Mouse (Mus musculus): ENCODE measurements around the gene Olfr1369-ps1. TPM values are rescaled to one million over a fixed set of nuclear protein-coding genes. Genes with fewer than 3 reads are reported as not detected.

The Olfr1369-ps1 gene
- total and polyA plus RNA-seq, 3 experiments = 0.13 TPM; not detected in 2

DNA sequence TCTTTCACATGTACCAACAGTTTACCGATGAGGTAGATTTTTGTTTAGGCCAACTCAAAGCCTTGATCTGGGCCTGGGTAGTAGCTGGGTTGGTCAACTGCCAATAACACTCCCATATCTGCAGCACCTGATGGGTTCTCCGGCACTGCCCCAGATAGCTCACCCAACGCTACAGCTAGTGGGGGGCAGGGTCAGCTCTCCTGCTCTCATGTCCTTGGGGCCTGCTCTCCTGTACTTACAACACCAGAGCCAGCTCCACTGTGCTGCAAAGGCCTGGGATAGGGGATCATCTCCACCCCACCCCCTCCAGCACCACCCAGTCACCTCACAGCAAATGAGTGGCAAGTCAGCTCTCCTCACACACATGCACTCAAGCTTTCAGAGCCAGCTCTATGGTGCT is 1.5 kb upstream of the Olfr1369-ps1 start:
- H3K4me3 ChIP-seq (replicated peaks in 1 of 3; ENCODE audit: low read depth in 2 of 3, low read length in 2 of 3, poor library complexity in 1 of 3) = no peak overlapping the region
- H3K9ac ChIP-seq (ENCODE audit: insufficient read depth, low read depth) = no peak overlapping the region
- no peak overlapping the region for H3K27ac ChIP-seq (ENCODE audit: insufficient read depth, low read depth)
- no peaks in the 10 kb centered on the region for H3K4me1 ChIP-seq (ENCODE audit: control insufficient read depth in 1 of 2, insufficient read depth in 2 of 2)
- TF ChIP-seq EP300 (IDR thresholded peaks at IDR 0.05; ENCODE audit: low read length) (no peak), POLR2A (IDR thresholded peaks at IDR 0.05; ENCODE audit: low read depth, low read length) (no peak), ZMIZ1 (IDR thresholded peaks at IDR 0.05; ENCODE audit: low read depth, low read length) (no peak), USF2 (conservative IDR thresholded peaks at IDR 0.05; ENCODE audit: low read depth, low read length) (no peak), ELF1 (IDR thresholded peaks at IDR 0.05; ENCODE audit: low read depth, low read length) (no peak), TCF12 (IDR thresholded peaks at IDR 0.05; ENCODE audit: low read depth, low read length) (no peak)
- in situ Hi-C loops (cut with MboI; ENCODE audit: low pct_ligation_motif_present, low pct_unique_long_range_greater_than_20kb, low sequenced_read_pairs) (no loop called here), dilution Hi-C loops (cut with MboI; ENCODE audit: extremely low pct_ligation_motif_present, extremely low pct_unique_long_range_greater_than_20kb, low sequenced_read_pairs) (no loop called here)
- no peak overlapping the region for H3K4me2 ChIP-seq (ENCODE audit: insufficient read depth, low read depth, poor library complexity, severe bottlenecking)
- no peak for DNase-seq (ENCODE audit: extremely low read depth)
- H3K9me3 ChIP-seq (replicated peaks; ENCODE audit: low read length) = no peaks in the 10 kb centered on the region
- no peaks in the 10 kb centered on the region for H3K79me2 ChIP-seq (replicated peaks; ENCODE audit: control insufficient read depth, extremely low read depth, insufficient read depth, poor library complexity, severe bottlenecking)
- H3K36me3 ChIP-seq (replicated peaks in 1 of 2; ENCODE audit: control insufficient read depth in 1 of 2, insufficient read depth in 1 of 2, low read length in 1 of 2) = no peaks in the 10 kb centered on the region
- no peaks in the 10 kb centered on the region for H3K27me3 ChIP-seq (replicated peaks)

GRCm38 (mm10) chr13:21110441-21110840 is 842 bp upstream of the Olfr1369-ps1 start:
- H3K27me3 ChIP-seq (replicated peaks) = no peaks in the 10 kb centered on the region
- H3K4me2 ChIP-seq (ENCODE audit: insufficient read depth, low read depth, poor library complexity, severe bottlenecking) = no peak overlapping the region
- H3K27ac ChIP-seq (ENCODE audit: insufficient read depth, low read depth) = no peak overlapping the region
- TF ChIP-seq CHD1 (IDR thresholded peaks at IDR 0.05; ENCODE audit: low read depth, low read length) (no peak), POLR2AphosphoS2 (IDR thresholded peaks at IDR 0.05; ENCODE audit: low read depth, low read length) (no peak), UBTF (IDR thresholded peaks at IDR 0.05; ENCODE audit: low read depth, low read length) (no peak), ELF1 (IDR thresholded peaks at IDR 0.05; ENCODE audit: low read depth, low read length) (no peak), CHD2 (IDR thresholded peaks at IDR 0.05; ENCODE audit: low read length) (no peak), TCF12 (IDR thresholded peaks at IDR 0.05; ENCODE audit: low read depth, low read length) (no peak), ETS1 (conservative IDR thresholded peaks at IDR 0.05; ENCODE audit: low read depth, low read length) (no peak), ZC3H11A (IDR thresholded peaks at IDR 0.05; ENCODE audit: low read depth, low read length) (no peak), EP300 (IDR thresholded peaks at IDR 0.05; ENCODE audit: low read length) (no peak), HCFC1 (IDR thresholded peaks at IDR 0.05; ENCODE audit: low read depth, low read length) (no peak), GABPA (IDR thresholded peaks at IDR 0.05; ENCODE audit: insufficient replicate concordance, low read depth, low read length) (no peak)
- H3K9ac ChIP-seq (ENCODE audit: insufficient read depth, low read depth) = no peak overlapping the region
- in situ Hi-C loops (cut with MboI; ENCODE audit: low pct_ligation_motif_present, low pct_unique_long_range_greater_than_20kb, low sequenced_read_pairs) = no loop called here
- H3K9me3 ChIP-seq (replicated peaks; ENCODE audit: low read length) = no peaks in the 10 kb centered on the region
- H3K4me1 ChIP-seq (ENCODE audit: control insufficient read depth in 1 of 2, insufficient read depth in 2 of 2) = no peaks in the 10 kb centered on the region
- no peaks in the 10 kb centered on the region for H3K36me3 ChIP-seq (replicated peaks in 1 of 2; ENCODE audit: control insufficient read depth in 1 of 2, insufficient read depth in 1 of 2, low read length in 1 of 2)
- DNase-seq (ENCODE audit: extremely low read depth) = no peak
- no peaks in the 10 kb centered on the region for H3K79me2 ChIP-seq (replicated peaks; ENCODE audit: control insufficient read depth, extremely low read depth, insufficient read depth, poor library complexity, severe bottlenecking)
- dilution Hi-C loops (cut with MboI; ENCODE audit: extremely low pct_ligation_motif_present, extremely low pct_unique_long_range_greater_than_20kb, low sequenced_read_pairs) = no loop called here
- H3K4me3 ChIP-seq (replicated peaks in 1 of 3; ENCODE audit: low read depth in 2 of 3, low read length in 2 of 3, poor library complexity in 1 of 3) = no peak overlapping the region

GRCm38 (mm10) chr13:21114121-21114520 is 2.8 kb downstream of the Olfr1369-ps1 start:
- Histone ChIP-seq H3K4me1 (ENCODE audit: control insufficient read depth in 1 of 2, insufficient read depth in 2 of 2) (no peaks in the 10 kb centered on the region), H3K27ac (ENCODE audit: insufficient read depth, low read depth) (no peak overlapping the region), H3K4me3 (replicated peaks in 1 of 3; ENCODE audit: low read depth in 2 of 3, low read length in 2 of 3, poor library complexity in 1 of 3) (no peak overlapping the region), H3K79me2 (replicated peaks; ENCODE audit: control insufficient read depth, extremely low read depth, insufficient read depth, poor library complexity, severe bottlenecking) (no peaks in the 10 kb centered on the region), H3K9ac (ENCODE audit: insufficient read depth, low read depth) (no peak overlapping the region), H3K27me3 (replicated peaks) (no peaks in the 10 kb centered on the region), H3K36me3 (replicated peaks in 1 of 2; ENCODE audit: control insufficient read depth in 1 of 2, insufficient read depth in 1 of 2, low read length in 1 of 2) (no peaks in the 10 kb centered on the region), H3K9me3 (replicated peaks; ENCODE audit: low read length) (no peaks in the 10 kb centered on the region), H3K4me2 (ENCODE audit: insufficient read depth, low read depth, poor library complexity, severe bottlenecking) (no peak overlapping the region)
- in situ Hi-C loops (cut with MboI; ENCODE audit: low pct_ligation_motif_present, low pct_unique_long_range_greater_than_20kb, low sequenced_read_pairs) (no loop called here), dilution Hi-C loops (cut with MboI; ENCODE audit: extremely low pct_ligation_motif_present, extremely low pct_unique_long_range_greater_than_20kb, low sequenced_read_pairs) (no loop called here)
- TF ChIP-seq USF1 (IDR thresholded peaks at IDR 0.05; ENCODE audit: low read depth, low read length) (no peak), CHD2 (IDR thresholded peaks at IDR 0.05; ENCODE audit: low read length) (no peak), POLR2AphosphoS2 (IDR thresholded peaks at IDR 0.05; ENCODE audit: low read depth, low read length) (no peak), TBP (conservative IDR thresholded peaks at IDR 0.05; ENCODE audit: low read depth, low read length) (no peak), MEF2A (IDR thresholded peaks at IDR 0.05; ENCODE audit: borderline replicate concordance, low read depth, low read length) (no peak), SIN3A (IDR thresholded peaks at IDR 0.05; ENCODE audit: low read length) (no peak), MAZ (IDR thresholded peaks at IDR 0.05; ENCODE audit: low read depth, low read length) (no peak), ZC3H11A (IDR thresholded peaks at IDR 0.05; ENCODE audit: low read depth, low read length) (no peak), JUND (conservative IDR thresholded peaks at IDR 0.05; ENCODE audit: low read depth, low read length) (no peak), MXI1 (IDR thresholded peaks at IDR 0.05; ENCODE audit: low read depth, low read length) (no peak), ETS1 (conservative IDR thresholded peaks at IDR 0.05; ENCODE audit: low read depth, low read length) (no peak), NELFE (IDR thresholded peaks at IDR 0.05; ENCODE audit: low read depth, low read length) (no peak), CHD1 (IDR thresholded peaks at IDR 0.05; ENCODE audit: low read depth, low read length) (no peak), USF2 (conservative IDR thresholded peaks at IDR 0.05; ENCODE audit: low read depth, low read length) (no peak), GABPA (IDR thresholded peaks at IDR 0.05; ENCODE audit: insufficient replicate concordance, low read depth, low read length) (no peak), RCOR1 (conservative IDR thresholded peaks at IDR 0.05; ENCODE audit: low read depth, low read length) (no peak), TCF12 (IDR thresholded peaks at IDR 0.05; ENCODE audit: low read depth, low read length) (no peak), NRF1 (IDR thresholded peaks at IDR 0.05; ENCODE audit: low read depth, low read length) (no peak)
- DNase-seq (ENCODE audit: extremely low read depth) = no peak
